Mouse (Mus musculus) liver, embryonic 13.5 days (tissue): Measurements from ENCODE around the gene Psmc3ip. TPM values are rescaled to one million over a fixed set of nuclear protein-coding genes. Genes with fewer than 3 reads are reported as not detected.
A peak's percentile ranks its signal among the peaks of the same experiment; 100 is the strongest.

ENCODE experiments used
- ATAC-seq: fragments of 200-750 bp; cut with Nextera tagmentation; 2 replicates; pipeline ENCODE4 v1.8.0; 2017; ENCODE audit warnings: low read depth, mild to moderate bottlenecking, moderate number of reproducible peaks, moderate library complexity
- DNase-seq: peaks from one replicate; pipeline ENCODE4 v3.0.0; 2022
- H3K27ac ChIP-seq: fragments of 300-500 bp; sonication (generic); 2 replicates; pipeline ENCODE4 v1.5.1; 2015; ENCODE audit warnings: moderate library complexity, mild to moderate bottlenecking, inconsistent platforms
- H3K27me3 ChIP-seq: fragments of 300-500 bp; sonication (generic); 2 replicates; pipeline ENCODE4 v1.6.1; 2015; ENCODE audit warnings: mild to moderate bottlenecking, inconsistent platforms
- H3K36me3 ChIP-seq: fragments of 300-500 bp; sonication (generic); 2 replicates; pipeline ENCODE4 v1.6.1; 2015; ENCODE audit warnings: mild to moderate bottlenecking, inconsistent platforms
- H3K4me1 ChIP-seq: fragments of 300-500 bp; sonication (generic); replicated peaks from 2 replicates; pipeline ENCODE4 v1.6.1; 2015; ENCODE audit warnings: inconsistent platforms
- H3K4me2 ChIP-seq: fragments of 300-500 bp; sonication (generic); 2 replicates; pipeline ENCODE4 v1.6.1; 2015; ENCODE audit warnings: inconsistent platforms, mild to moderate bottlenecking, moderate library complexity
- H3K4me3 ChIP-seq: fragments of 300-500 bp; sonication (generic); replicated peaks from 2 replicates; pipeline ENCODE4 v1.5.1; 2015; ENCODE audit warnings: mild to moderate bottlenecking, inconsistent platforms
- H3K9ac ChIP-seq: fragments of 300-500 bp; sonication (generic); 2 replicates; pipeline ENCODE4 v1.6.1; 2015; ENCODE audit warnings: mild to moderate bottlenecking, inconsistent platforms
- H3K9me3 ChIP-seq: fragments of 300-500 bp; sonication (generic); replicated peaks from 2 replicates; pipeline ENCODE4 v1.6.1; 2016; ENCODE audit warnings: inconsistent platforms
- WGBS: fragments of 180-500 bp; shearing (Covaris S2); methylation state at CpG from one replicate; pipeline ENCODE4 v1.1.7; 2015; ENCODE audit not compliant: insufficient replicate concordance; 5-methylcytosine and 5-hydroxymethylcytosine counted together
- polyA plus RNA-seq: library from polyadenylated mRNA; unstranded; fragments of >200 nt; fragmentation: Nextera tagmentation; extraction: Ambion mirVana; gene quantifications from 2 replicates; pipeline ENCODE4 v1.2.1, GENCODE M21; 2015

The Psmc3ip gene
- polyA plus RNA-seq, 1 experiment from 2014 or later, result 26.4 TPM

DNA sequence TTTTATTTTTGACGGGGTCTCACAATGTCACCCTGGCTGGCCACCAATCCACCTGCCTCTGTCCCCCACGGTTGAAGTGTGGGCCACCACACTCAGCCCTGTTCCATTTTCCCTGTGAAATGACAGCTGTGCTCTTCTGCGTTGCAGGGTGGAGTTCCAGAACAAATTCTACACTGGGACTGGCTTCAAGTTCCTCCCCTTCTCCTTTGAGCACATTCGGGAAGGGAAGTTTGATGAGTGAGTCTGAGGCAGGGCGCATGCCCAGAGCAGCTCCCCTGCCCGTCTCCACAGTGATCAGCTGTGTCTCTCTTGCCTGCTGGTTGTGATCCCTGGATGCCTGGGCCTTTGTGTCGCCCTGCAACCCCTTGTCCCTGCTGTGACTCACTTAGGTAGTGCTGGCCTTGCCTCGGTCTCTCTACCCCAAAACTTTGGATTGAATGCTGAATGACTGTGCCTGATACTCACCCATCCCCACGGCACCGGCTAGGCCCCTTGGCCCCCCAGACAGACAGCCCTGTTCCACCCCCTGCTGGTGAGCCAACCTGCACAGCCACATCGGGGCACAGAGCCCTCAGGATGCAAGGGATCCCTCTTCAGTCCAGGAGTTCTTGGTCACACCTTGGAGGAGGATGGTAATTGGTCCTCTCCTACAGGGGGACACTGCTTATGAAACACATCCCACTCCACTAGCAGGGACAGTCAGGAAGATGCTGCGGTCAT is 32.9 kb downstream of the Psmc3ip start:
- 71% methylated on average over 12 of the region's 12 CpGs for WGBS
- peaks cover 93% of the 10 kb centered on the region for H3K4me1 ChIP-seq
- H3K4me3 ChIP-seq, result no peak overlapping the region
- H3K27ac ChIP-seq, result peak overlapping the region; percentile 100
- peaks cover 63% of the 10 kb centered on the region for H3K36me3 ChIP-seq
- ATAC-seq (no peak), DNase-seq (no peak)
- no peaks in the 10 kb centered on the region for H3K9me3 ChIP-seq
- H3K27me3 ChIP-seq, result no peaks in the 10 kb centered on the region
- H3K9ac ChIP-seq, result peak overlapping the region; percentile 76
- peak overlapping the region; percentile 73 for H3K4me2 ChIP-seq

GRCm38 (mm10) chr11:101061049-101061448 is 34.2 kb downstream of the Psmc3ip start:
- ATAC-seq, result no peak
- no peak overlapping the region for H3K4me2 ChIP-seq
- H3K4me3 ChIP-seq, result no peak overlapping the region
- H3K4me1 ChIP-seq, result peaks cover 91% of the 10 kb centered on the region
- H3K9me3 ChIP-seq, result no peaks in the 10 kb centered on the region
- peak overlapping the region; percentile 100 for H3K27ac ChIP-seq
- H3K36me3 ChIP-seq, result peaks cover 76% of the 10 kb centered on the region
- 0 out of 2 replicates have a peak overlapping the region, but pooled peaks have one; percentile 76 for H3K9ac ChIP-seq
- WGBS, result 93% methylated on average over 5 of the region's 5 CpGs
- DNase-seq, result no peak
- H3K27me3 ChIP-seq, result no peaks in the 10 kb centered on the region

DNA sequence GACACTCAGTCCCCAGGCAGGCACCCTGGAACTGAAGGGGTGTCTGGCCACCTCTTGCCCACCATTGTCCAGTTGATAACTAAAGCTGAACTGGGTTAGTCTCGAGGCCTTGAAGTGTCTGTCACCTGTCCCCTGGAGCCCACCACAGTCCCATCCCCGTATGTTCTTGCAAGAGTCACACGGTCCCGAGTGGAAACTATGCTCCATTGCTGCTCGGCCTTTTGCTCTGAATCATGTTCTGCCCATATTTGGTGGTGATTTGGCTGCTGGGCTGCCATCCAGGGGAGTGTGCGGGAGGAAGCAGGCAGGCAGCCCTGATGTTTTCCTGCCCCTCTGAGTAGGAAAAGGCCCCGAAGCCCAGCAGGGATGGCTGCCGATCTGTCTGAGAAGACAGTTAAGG is 35.1 kb downstream of the Psmc3ip start:
- WGBS, result 76% methylated on average over 8 of the region's 8 CpGs
- no peak for DNase-seq
- Histone ChIP-seq H3K4me2 (no peak overlapping the region), H3K9ac (no peak overlapping the region; the same call in 1 of the 2 replicates), H3K9me3 (no peaks in the 10 kb centered on the region), H3K4me1 (peaks cover 88% of the 10 kb centered on the region), H3K27ac (peak overlapping the region; percentile 69), H3K27me3 (no peaks in the 10 kb centered on the region), H3K36me3 (peaks cover 83% of the 10 kb centered on the region), H3K4me3 (no peak overlapping the region)
- no peak for ATAC-seq

DNA sequence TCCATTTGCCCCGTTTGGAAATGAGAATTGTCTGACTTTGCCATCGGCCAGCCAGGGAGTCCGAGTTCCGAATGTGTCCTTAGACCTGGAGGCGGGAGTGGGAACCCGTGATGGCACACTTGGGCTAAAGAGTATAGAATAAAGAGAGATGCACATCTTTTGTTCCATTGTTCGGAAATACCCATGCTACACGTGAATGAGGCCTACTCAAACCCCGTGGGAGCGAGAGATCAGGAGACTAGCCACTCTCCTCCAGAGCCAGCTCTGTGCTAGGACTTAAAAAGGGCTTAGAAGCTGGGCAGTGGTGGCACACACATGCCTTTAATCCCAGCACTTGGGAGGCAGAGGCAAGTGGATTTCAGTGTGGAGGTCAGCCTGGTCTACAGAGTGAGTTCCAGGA is 35.8 kb downstream of the Psmc3ip start:
- H3K4me1 ChIP-seq, result peaks cover 87% of the 10 kb centered on the region
- H3K4me2 ChIP-seq, result no peak overlapping the region
- no peak overlapping the region for H3K4me3 ChIP-seq
- 91% methylated on average over 10 of the region's 10 CpGs for WGBS
- peak overlapping the region; percentile 69 for H3K27ac ChIP-seq
- peaks cover 86% of the 10 kb centered on the region for H3K36me3 ChIP-seq
- ATAC-seq, result no peak
- H3K9me3 ChIP-seq, result no peaks in the 10 kb centered on the region
- DNase-seq, result no peak
- no peaks in the 10 kb centered on the region for H3K27me3 ChIP-seq
- 0 out of 2 replicates have a peak overlapping the region, but pooled peaks have one; percentile 15 for H3K9ac ChIP-seq

- Histone ChIP-seq H3K4me2 (no peak overlapping the region), H3K4me1 (peaks cover 79% of the 10 kb centered on the region), H3K27ac (peak overlapping the region; percentile 50), H3K36me3 (peaks cover 94% of the 10 kb centered on the region), H3K9me3 (peaks cover 3% of the 10 kb centered on the region; the same call in 1 of the 2 replicates), H3K4me3 (no peak overlapping the region), H3K9ac (peak overlapping the region; percentile 13; the same call in 1 of the 2 replicates), H3K27me3 (no peaks in the 10 kb centered on the region)
- ATAC-seq, result no peak
- WGBS, result 70% methylated on average over 5 of the region's 5 CpGs
- no peak for DNase-seq
These were observed 36.5 kb downstream of the Psmc3ip start for GRCm38 (mm10) chr11:101058726-101059125.

GRCm38 (mm10) chr11:101057860-101058259 is 37.4 kb downstream of the Psmc3ip start:
- Histone ChIP-seq H3K27ac (no peak overlapping the region), H3K4me3 (no peak overlapping the region), H3K4me1 (peaks cover 71% of the 10 kb centered on the region), H3K27me3 (no peaks in the 10 kb centered on the region), H3K9me3 (peaks cover 7% of the 10 kb centered on the region; the same call in 1 of the 2 replicates), H3K4me2 (no peak overlapping the region), H3K36me3 (peaks cover 98% of the 10 kb centered on the region), H3K9ac (no peak overlapping the region)
- DNase-seq (peak; percentile 58), ATAC-seq (peak; percentile 48)
- WGBS, result 24% methylated on average over 5 of the region's 5 CpGs

- peak overlapping the region; percentile 67 for H3K27ac ChIP-seq
- H3K4me2 ChIP-seq, result no peak overlapping the region
- H3K9me3 ChIP-seq, result peaks cover 7% of the 10 kb centered on the region; the same call in 1 of the 2 replicates
- H3K27me3 ChIP-seq, result no peaks in the 10 kb centered on the region
- H3K9ac ChIP-seq, result no peak overlapping the region; the same call in 1 of the 2 replicates
- ATAC-seq (peak; percentile 9; the same call in 1 of the 2 replicates), DNase-seq (no peak)
- 60% methylated on average over 8 of the region's 8 CpGs for WGBS
- peaks cover 64% of the 10 kb centered on the region for H3K4me1 ChIP-seq
- H3K4me3 ChIP-seq, result no peak overlapping the region
- H3K36me3 ChIP-seq, result peaks cover 98% of the 10 kb centered on the region
These were observed 38.4 kb downstream of the Psmc3ip start for GRCm38 (mm10) chr11:101056885-101057284.

DNA sequence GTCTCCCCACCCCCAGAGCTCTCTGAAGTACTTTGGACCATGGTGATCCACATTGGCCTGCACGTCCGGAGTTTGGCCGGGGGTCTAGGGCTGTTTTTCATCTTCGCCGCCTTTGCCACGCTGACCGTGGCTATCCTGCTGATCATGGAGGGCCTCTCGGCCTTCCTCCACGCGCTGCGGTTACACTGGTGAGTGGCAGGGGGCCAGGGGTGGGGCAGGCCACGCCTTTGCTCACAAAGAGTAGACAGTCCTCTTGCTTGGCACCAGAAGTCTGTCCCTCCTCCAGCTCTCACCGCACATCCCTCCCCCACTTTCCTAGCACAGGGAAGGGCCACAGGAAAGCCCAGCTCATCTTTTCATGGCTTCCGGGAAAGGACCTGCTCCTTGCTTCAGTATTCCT is 39.8 kb downstream of the Psmc3ip start:
- WGBS, result 64% methylated on average over 14 of the region's 14 CpGs
- Histone ChIP-seq H3K4me1 (peaks cover 52% of the 10 kb centered on the region), H3K9ac (no peak overlapping the region), H3K27ac (peak overlapping the region; percentile 4; the same call in 1 of the 2 replicates), H3K36me3 (peaks cover 99% of the 10 kb centered on the region), H3K27me3 (no peaks in the 10 kb centered on the region), H3K4me2 (no peak overlapping the region), H3K4me3 (no peak overlapping the region), H3K9me3 (peaks cover 7% of the 10 kb centered on the region; the same call in 1 of the 2 replicates)
- ATAC-seq (no peak), DNase-seq (no peak)

DNA sequence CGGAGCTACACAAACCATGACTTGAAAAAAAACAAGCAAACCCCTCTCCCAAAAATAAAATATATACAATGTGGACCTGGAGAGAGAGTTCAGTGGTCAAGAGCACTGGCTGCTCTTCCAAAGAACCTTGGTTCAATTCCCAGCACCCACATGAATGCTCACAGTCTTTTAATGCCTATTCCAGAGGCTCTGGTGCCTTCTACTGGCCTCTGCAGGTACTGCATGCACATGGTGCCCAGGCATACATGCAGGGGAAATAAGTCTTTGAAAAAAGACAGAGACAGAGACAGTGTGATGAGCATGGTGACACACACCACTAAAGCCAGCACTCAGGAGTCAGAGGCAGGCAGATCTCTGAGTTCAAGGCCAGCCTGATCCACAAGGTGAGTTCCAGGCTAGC is 41.3 kb downstream of the Psmc3ip start:
- ATAC-seq, result no peak
- Histone ChIP-seq H3K36me3 (peaks cover 99% of the 10 kb centered on the region), H3K9me3 (peaks cover 7% of the 10 kb centered on the region; the same call in 1 of the 2 replicates), H3K27ac (no peak overlapping the region), H3K27me3 (no peaks in the 10 kb centered on the region), H3K4me2 (no peak overlapping the region), H3K4me3 (no peak overlapping the region), H3K4me1 (peaks cover 41% of the 10 kb centered on the region), H3K9ac (no peak overlapping the region)
- WGBS, result 97% methylated on average over 1 of the region's 1 CpGs
- DNase-seq, result no peak

DNA sequence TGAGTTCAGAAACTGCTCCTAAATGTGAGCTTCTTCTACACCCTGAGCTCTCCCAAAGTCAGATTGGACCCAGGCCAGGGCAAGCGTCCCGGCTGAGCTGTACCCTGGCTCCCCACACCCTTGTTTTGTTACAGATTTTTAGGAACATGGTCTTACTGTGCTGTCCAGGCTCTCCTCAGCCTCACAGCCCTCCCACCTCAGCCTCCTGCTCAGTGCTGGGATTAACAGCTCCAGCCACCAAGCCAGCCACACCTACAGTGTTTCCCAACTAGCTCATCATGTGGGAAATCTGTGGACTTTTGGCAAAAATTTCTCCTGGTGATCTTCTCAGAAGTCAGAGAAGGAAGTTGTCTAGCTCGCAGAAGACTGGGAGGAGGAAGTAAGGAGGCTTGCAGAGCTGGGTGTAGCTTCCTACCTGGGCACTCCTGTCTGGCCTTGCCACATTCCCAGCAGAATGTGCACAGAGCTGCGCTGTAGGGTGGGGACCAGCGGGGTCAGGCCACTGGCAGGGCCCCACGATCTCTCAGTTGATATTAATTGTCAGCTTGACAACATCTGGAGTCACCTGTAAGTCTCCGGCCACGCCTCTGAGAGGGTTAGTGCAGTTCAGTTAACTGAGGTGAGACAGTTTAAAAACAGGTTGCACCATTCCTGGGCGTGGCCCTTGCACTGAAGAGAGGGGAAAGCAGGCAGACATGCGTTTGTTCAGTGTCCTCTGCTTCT is 42.3 kb downstream of the Psmc3ip start:
- Histone ChIP-seq H3K4me3 (no peak overlapping the region), H3K27me3 (no peaks in the 10 kb centered on the region), H3K9me3 (peaks cover 7% of the 10 kb centered on the region; the same call in 1 of the 2 replicates), H3K9ac (no peak overlapping the region), H3K27ac (no peak overlapping the region), H3K36me3 (peaks cover 99% of the 10 kb centered on the region), H3K4me1 (peaks cover 31% of the 10 kb centered on the region), H3K4me2 (no peak overlapping the region)
- ATAC-seq, result no peak
- WGBS, result 76% methylated on average over 10 of the region's 10 CpGs
- no peak for DNase-seq

DNA sequence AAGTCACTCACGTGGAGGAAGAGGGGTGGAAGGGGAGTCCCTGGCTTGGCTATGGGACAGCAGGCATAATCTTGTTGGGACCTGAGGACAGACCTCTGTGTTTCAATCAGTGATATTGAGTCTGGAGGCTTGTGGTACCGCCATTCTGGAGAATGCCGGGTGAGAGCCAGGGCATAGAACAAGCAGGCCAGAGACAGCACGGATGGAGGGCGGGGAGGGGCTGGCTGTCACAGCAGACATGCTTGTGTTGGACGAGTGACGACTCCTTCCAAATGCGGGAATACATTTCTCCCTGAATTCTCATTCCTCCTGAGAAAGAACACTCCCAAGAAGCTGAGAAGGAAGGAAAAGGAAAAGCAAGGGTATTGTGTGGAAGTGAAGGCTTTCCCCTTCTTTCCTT is 43.6 kb downstream of the Psmc3ip start:
- Histone ChIP-seq H3K27me3 (no peaks in the 10 kb centered on the region), H3K9me3 (peaks cover 7% of the 10 kb centered on the region; the same call in 1 of the 2 replicates), H3K9ac (no peak overlapping the region), H3K36me3 (peaks cover 99% of the 10 kb centered on the region), H3K4me3 (no peak overlapping the region), H3K27ac (no peak overlapping the region), H3K4me1 (peaks cover 21% of the 10 kb centered on the region), H3K4me2 (no peak overlapping the region)
- DNase-seq, result no peak
- WGBS, result 83% methylated on average over 8 of the region's 8 CpGs
- no peak for ATAC-seq
